Mouse (Mus musculus) CD4-positive naive resting alpha-beta T cell, adult 57 days (primary cell): ENCODE results near the gene Zfp932. TPM values are rescaled to one million over a fixed set of nuclear protein-coding genes. Genes with fewer than 3 reads are reported as not detected.

Experiments
- total RNA-seq: library from RNA; stranded (reverse); gene quantifications from one replicate; pipeline ENCODE4 v1.2.4, GENCODE M21; 2023

The Zfp932 gene
- total RNA-seq: 28.4 TPM

DNA sequence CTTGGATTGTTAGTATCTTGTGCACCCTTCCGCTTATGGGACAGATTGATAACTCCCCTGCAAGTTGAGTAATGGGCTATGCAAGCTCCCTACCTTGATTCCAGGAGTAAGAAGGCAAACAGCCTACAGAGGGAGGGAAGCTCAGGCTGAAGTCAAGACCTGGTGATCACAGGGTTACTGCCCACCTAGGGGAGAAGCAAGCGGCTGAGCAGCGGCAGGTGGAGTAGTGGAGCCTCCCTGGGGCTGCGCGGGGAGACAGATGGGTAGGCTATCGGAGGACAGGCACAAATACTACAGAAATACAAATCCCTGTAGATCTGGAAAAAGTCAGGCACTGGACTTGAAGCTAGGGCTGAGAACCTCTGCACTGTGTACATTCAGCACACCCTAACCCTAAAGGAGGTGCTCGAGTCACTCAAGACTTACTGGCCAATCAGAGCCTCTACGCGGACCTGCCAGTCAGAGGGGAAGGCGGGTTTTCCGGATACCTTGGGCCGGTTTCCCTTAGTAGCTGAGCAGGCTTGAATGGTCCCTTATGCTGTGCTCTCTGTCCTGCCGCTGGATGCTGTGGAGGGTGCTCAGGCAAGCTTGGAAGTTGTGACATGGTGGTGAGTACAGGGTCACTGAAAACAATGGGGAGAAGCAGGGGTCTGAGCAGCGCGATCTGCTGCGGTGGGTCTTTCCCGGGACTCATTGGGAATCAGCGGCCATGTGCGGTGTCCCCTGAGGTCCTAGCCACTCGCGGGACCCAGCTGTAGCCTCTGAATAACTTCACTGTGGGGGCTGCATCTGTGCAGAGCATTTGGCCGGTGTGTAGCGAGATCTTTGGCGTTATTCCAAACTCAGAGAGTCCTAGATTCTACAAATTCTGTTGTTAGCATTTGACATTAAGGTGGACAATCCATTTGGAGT lies at the start of gene Zfp932:
Gene Zfp932, plus strand, starts transcription at position 496 of the 912 bp plus-strand sequence.

Other genes starting within 250 kb of the Zfp932 start
- gene 4930522L14Rik, start 244.6 kb upstream of the Zfp932 start, total RNA-seq: 12.8 TPM
- gene Gm15446, start 73.1 kb upstream of the Zfp932 start, total RNA-seq: 18.3 TPM
- 18.9 TPM for gene Gm17655, start 76.0 kb downstream of the Zfp932 start, total RNA-seq
- gene Gm35315, start 97.9 kb downstream of the Zfp932 start, total RNA-seq: 1.0 TPM
- gene Plcxd1, start 103.4 kb downstream of the Zfp932 start, total RNA-seq: 0.56 TPM
- 139 TPM for gene Gtpbp6, start 111.7 kb downstream of the Zfp932 start, total RNA-seq
- 4.2 TPM for gene Zfp605, start 113.6 kb downstream of the Zfp932 start, total RNA-seq
- 90.4 TPM for gene Chfr, start 139.3 kb downstream of the Zfp932 start, total RNA-seq
- gene Golga3, start 180.2 kb downstream of the Zfp932 start, total RNA-seq: 43.0 TPM
- gene Ankle2, start 234.5 kb downstream of the Zfp932 start, total RNA-seq: 57.6 TPM